Mouse (Mus musculus) natural killer cell, adult 2 months (primary cell): ENCODE results near the gene Cry2.

Experiments used
- DNase-seq, 2 experiments: peaks; one replicate each; pipeline ENCODE4 v3.0.0; 2022; ENCODE audit warnings: low spot score in 2 of 2

Cry2 gene

DNA sequence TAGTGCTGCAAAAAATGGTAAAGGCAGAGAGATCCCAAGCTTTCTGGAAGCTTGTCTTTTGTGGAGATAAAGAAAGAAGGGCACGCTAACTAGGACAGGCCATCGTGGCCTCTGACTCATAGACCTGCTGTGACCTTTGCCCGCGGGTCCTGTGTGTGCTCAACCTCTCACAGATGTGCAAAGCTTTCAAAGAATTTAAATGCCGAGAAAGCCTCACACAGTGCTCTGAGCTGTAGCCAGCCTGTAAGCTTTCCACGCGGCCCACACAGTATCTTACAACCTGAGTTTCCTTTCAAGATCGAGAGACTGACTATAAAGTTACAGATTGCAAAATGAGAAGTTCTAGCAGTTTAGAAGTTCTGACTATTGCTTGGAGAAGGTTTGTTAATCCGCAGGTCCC lies 12.0 kb upstream of the Cry2 start:
- no peak for DNase-seq

GRCm38 (mm10) chr2:92444376-92444775 lies 10.5 kb upstream of the Cry2 start:
- no peak for DNase-seq

DNA sequence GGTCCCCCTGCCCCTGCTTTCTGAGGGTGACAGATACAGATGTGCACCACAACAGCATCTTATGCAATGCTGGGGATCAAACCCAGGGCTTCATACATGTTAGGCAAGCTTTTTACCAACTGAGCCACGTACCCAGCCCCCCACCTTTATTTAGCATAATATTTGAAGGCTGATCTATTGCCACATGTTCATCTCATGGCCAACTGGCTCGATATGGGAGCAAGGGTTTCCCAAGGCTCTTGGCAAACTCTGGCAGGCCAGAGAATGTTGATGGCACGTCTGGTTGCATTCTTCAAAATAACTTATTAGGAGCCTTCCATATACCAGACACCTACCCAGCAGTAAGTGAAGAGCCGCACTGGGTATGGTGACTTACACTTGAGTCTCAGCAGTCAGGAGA lies 9.5 kb upstream of the Cry2 start:
- no peak for DNase-seq

- no peak for DNase-seq
Measured at GRCm38 (mm10) chr2:92442419-92443001, 8.7 kb upstream of the Cry2 start.

GRCm38 (mm10) chr2:92440432-92440831 lies 6.6 kb upstream of the Cry2 start:
- no peak for DNase-seq

DNA sequence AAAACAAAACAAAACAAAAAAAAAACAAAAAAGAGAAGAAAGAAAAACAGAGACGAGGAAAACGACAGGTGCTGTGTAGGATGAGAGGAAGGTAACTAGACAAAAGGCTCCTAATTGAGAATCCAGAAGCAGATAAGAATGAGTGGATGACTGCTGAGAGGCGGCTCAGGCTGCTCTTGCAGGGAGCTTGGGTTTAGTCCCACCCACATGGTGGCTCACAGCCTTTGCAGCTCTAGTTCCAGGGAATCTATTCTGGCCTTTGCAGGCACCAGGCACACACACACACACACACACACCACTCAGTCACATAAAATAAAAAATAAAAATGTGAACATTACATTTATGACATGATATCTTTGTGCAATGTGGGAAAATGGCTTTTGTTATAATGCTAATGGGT lies 4.7 kb upstream of the Cry2 start:
- no peak for DNase-seq

DNA sequence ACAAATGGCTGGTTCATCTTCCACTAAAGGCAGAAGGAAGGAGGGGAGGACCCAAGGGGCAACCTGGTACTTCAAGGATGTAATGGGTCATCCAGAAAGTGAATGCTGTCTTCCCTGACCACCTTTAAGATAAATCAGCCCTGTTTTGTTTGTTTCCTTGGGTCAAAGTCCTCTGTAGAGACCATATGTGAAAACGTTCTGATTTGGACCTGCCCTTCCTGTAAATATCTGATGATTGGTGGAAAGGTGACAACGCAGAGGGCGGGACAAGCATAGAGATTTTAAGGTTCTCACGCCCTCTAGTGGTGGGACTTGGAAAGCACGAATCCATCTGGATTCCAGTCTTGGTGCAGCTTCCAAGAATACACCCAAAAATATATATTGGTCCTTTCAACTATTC lies 4.0 kb upstream of the Cry2 start:
- peak; percentile 60 to 75 for DNase-seq

GRCm38 (mm10) chr2:92437366-92437765 lies 3.5 kb upstream of the Cry2 start:
- no peak for DNase-seq

GRCm38 (mm10) chr2:92435023-92435422 lies 1.2 kb upstream of the Cry2 start:
- no peak for DNase-seq

- no peak for DNase-seq
Measured at GRCm38 (mm10) chr2:92434375-92434745, 517 bp upstream of the Cry2 start.

- DNase-seq: no peak
Measured at GRCm38 (mm10) chr2:92432299-92433295, 1.2 kb downstream of the Cry2 start.

GRCm38 (mm10) chr2:92431611-92432179 lies 2.1 kb downstream of the Cry2 start:
- no peak for DNase-seq

DNA sequence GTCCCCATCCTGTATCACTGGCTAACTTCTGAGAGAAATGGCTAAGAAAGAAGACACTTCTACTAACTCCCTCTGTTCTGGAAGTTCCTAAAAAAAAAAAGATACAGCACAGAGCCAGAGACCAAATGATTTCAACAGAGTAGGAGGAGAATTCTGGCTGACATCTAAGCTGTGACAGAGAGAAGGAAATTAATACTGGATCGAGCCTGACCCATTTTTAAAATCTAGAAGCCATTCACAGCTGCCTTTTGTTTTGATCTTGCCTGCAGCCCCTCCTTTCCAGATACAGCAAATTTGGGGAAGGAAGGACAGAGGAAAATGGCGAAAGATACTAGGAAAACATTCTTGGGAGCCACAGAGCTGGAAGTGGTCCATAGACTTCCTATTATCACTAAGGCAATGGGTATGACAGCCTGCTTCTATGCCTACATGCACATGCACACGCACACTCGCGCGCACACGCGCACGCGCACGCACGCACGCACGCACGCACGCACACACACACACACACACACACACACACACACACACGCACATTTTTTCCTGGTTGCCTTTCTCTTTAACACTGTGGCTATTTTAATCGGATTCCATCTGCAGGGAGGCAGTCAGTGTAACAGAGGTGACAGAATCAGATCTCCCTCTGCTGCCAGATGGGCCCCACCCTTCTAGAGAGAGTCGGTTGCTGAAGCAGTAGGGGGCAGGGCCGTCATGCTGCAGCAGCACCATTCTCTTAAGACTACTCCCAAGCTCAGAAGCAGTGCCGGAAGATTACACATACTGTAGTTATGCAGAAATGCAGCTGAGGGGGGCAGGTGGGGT lies 2.9 kb downstream of the Cry2 start:
- DNase-seq: no peak

DNA sequence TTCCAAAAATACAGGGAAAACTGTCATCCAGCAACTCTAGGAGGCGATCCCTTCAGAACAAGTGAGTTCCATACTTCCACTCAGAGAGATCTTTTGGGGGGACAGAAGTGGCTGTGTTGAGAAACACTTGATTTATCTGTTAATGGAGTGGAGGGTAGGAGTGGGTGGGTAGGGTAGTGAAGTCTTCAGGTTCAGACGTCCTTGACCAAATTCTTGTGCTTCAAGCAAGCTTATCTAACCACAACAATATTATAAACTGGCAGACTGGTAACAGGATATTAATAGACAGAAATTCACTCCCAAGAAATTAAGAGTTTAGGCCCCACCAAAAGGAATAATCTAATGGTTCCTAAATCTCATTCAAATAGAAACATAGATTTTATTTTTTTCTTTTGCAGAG lies 3.8 kb downstream of the Cry2 start:
- DNase-seq: no peak

- DNase-seq: no peak
Measured at GRCm38 (mm10) chr2:92427882-92428281, 6.0 kb downstream of the Cry2 start.

DNA sequence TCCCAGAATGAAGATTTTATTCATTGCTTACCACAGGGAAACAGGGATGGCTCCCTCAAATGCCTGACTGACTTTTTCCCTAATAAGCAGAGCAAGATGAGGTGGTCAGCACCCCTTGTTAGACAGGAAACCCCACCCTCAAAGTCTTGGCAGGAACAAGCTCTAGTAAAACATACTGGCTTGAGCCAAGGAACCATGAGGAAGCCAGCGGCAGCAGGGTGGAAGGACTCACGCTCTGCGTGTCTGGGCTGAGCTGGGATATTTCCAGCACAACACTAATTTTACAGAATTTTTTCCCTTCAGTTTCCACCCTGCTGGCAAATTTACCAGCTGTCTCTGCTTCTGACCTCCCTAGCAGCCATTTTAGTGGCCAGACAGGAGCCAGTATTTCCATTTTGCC lies 7.4 kb downstream of the Cry2 start:
- DNase-seq: no peak

- DNase-seq: no peak
Measured at GRCm38 (mm10) chr2:92425366-92425765, 8.5 kb downstream of the Cry2 start.

- DNase-seq: no peak
Measured at GRCm38 (mm10) chr2:92424462-92425308, 9.2 kb downstream of the Cry2 start.

GRCm38 (mm10) chr2:92423702-92424461 lies 10.0 kb downstream of the Cry2 start:
- no peak for DNase-seq

DNA sequence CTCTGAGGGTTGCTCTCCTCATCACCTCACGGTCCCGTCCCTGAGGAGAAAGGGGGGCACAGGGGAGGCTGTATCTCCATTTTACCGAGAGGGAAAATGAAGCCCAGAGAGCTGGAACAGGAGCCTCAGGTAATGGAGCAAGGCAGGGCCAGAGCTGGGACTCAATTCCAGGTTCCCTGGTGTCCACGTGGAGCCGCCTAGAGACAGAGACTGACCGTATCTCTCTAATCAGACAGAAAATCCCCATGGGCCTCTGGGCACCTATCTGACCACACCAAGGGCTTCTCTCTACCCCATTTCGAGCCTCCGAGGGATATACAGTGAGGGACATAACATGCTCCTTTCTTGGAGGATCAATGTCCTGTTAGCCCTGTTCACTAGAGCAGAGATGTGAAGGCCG lies 10.7 kb downstream of the Cry2 start:
- DNase-seq: no peak
